Mouse (Mus musculus) midbrain, embryonic 12.5 days (tissue): Measurements from ENCODE around the gene Efna3. TPM values are rescaled to one million over a fixed set of nuclear protein-coding genes. Genes with fewer than 3 reads are reported as not detected.

Experiments used
- ATAC-seq: fragments of 200-750 bp; cut with Nextera tagmentation; 2 replicates; pipeline ENCODE4 v1.8.0; 2017; ENCODE audit warnings: low read depth, moderate TSS enrichment, moderate library complexity; ENCODE audit not compliant: low FRiP score
- H3K27ac ChIP-seq: fragments of 300-500 bp; sonication (generic); replicated peaks from 2 replicates; pipeline ENCODE4 v1.5.1; 2016; ENCODE audit warnings: mild to moderate bottlenecking
- H3K27me3 ChIP-seq: fragments of 300-500 bp; sonication (generic); 2 replicates; pipeline ENCODE4 v1.6.1; 2016; ENCODE audit warnings: mild to moderate bottlenecking
- H3K36me3 ChIP-seq: fragments of 300-500 bp; sonication (generic); 2 replicates; pipeline ENCODE4 v1.6.1; 2016
- H3K4me1 ChIP-seq: fragments of 300-500 bp; sonication (generic); 2 replicates; pipeline ENCODE4 v1.6.1; 2016
- H3K4me2 ChIP-seq: fragments of 300-500 bp; sonication (generic); replicated peaks from 2 replicates; pipeline ENCODE4 v1.6.1; 2016; ENCODE audit warnings: mild to moderate bottlenecking, moderate library complexity
- H3K4me3 ChIP-seq: fragments of 300-500 bp; sonication (generic); 2 replicates; pipeline ENCODE4 v1.5.1; 2016; ENCODE audit warnings: mild to moderate bottlenecking
- H3K9ac ChIP-seq: fragments of 300-500 bp; sonication (generic); replicated peaks from 2 replicates; pipeline ENCODE4 v1.6.1; 2016; ENCODE audit warnings: mild to moderate bottlenecking, moderate library complexity
- H3K9me3 ChIP-seq: fragments of 300-500 bp; sonication (generic); 2 replicates; pipeline ENCODE4 v1.6.1; 2016; ENCODE audit warnings: mild to moderate bottlenecking
- WGBS: fragments of 180-500 bp; shearing (Covaris S2); methylation state at CpG from one replicate; pipeline ENCODE4 v1.1.7; 2016; 5-methylcytosine and 5-hydroxymethylcytosine counted together
- polyA plus RNA-seq: library from polyadenylated mRNA; unstranded; fragments of >200 nt; fragmentation: Nextera tagmentation; extraction: Ambion mirVana; gene quantifications from 2 replicates; pipeline ENCODE4 v1.2.1, GENCODE M21; 2016

Efna3 gene
- polyA plus RNA-seq, 1 experiment from 2014 or later, result 11.1 TPM

DNA sequence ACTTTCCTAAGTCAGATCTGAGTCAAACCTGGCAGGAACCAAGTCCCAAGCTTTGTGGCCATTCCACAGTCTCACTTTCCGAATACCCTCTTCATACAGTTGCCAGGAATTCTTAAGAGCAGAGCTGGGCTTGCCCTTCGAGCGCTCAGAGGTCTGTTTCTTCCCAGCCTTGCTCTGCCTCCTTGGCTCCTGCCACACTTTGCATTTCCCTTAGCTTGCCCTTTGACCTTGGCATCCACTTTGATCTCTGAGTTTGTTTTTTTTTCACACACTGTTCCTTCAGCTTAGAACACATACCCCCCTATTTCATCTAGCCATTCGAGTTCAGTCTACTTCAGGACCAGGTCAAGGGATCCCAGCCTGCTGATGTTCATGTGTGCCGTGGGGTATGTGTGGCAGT, 28.5 kb upstream of the Efna3 start:
- no peak overlapping the region for H3K4me2 ChIP-seq

DNA sequence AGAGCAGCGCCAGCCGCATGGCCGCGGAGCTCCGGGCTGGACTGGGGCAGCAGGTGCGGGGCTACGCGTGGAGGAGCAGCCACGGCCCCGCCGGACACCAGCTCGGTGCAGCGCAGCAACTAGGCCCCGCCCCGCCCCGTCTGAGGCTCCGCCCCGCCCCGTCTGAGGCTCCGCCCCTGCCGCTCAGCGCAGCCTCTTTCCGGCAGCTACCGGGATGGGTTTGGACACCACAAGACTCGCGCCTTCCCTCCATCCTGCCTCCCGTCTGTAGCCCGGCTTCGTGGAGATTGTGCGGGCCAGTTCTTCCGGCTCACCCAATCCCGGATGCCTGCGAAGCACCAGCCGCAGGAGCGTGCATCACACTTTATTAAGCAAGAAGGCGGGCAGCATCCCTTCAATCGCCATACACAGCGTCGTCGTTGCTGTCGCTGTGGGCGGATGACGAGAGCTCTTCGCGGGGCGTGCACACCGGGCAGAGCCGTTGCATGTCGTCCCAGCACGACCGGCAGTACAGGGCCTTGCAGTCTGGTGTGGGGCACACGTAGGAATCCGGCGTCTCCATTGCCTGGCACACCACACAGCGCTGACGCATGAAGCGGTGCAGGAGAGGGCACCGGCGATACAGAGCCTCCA, 27.2 kb upstream of the Efna3 start, which contains the start of gene Adam15:
TSS of gene Adam15 (minus strand) at position 128 of the 633 bp plus-strand sequence.
- Histone ChIP-seq H3K4me3 (peak within 1 kb of the TSS; percentile 60), H3K27me3 (peaks cover 64% of the 10 kb centered on the region), H3K27ac (peak within 1 kb of the TSS; percentile 44), H3K4me1 (peaks cover 20% of the 10 kb centered on the region), H3K9ac (peak within 1 kb of the TSS; percentile 62), H3K36me3 (no peaks in the 10 kb centered on the region), H3K9me3 (no peaks in the 10 kb centered on the region), H3K4me2 (peak within 1 kb of the TSS; percentile 93)
- 1% methylated on average over 57 of the region's 59 CpGs for WGBS
- peak; percentile 89 for ATAC-seq

More for the DNA sequence above, 28.5 kb upstream of the Efna3 start:
- peaks cover 69% of the 10 kb centered on the region for H3K27me3 ChIP-seq
- no peak overlapping the region for H3K9ac ChIP-seq
- no peak overlapping the region for H3K4me3 ChIP-seq
- H3K9me3 ChIP-seq, result no peaks in the 10 kb centered on the region
- no peaks in the 10 kb centered on the region for H3K36me3 ChIP-seq
- WGBS, result 55% methylated on average over 5 of the region's 5 CpGs
- no peak for ATAC-seq
- H3K27ac ChIP-seq, result no peak overlapping the region
- H3K4me1 ChIP-seq, result peaks cover 20% of the 10 kb centered on the region

DNA sequence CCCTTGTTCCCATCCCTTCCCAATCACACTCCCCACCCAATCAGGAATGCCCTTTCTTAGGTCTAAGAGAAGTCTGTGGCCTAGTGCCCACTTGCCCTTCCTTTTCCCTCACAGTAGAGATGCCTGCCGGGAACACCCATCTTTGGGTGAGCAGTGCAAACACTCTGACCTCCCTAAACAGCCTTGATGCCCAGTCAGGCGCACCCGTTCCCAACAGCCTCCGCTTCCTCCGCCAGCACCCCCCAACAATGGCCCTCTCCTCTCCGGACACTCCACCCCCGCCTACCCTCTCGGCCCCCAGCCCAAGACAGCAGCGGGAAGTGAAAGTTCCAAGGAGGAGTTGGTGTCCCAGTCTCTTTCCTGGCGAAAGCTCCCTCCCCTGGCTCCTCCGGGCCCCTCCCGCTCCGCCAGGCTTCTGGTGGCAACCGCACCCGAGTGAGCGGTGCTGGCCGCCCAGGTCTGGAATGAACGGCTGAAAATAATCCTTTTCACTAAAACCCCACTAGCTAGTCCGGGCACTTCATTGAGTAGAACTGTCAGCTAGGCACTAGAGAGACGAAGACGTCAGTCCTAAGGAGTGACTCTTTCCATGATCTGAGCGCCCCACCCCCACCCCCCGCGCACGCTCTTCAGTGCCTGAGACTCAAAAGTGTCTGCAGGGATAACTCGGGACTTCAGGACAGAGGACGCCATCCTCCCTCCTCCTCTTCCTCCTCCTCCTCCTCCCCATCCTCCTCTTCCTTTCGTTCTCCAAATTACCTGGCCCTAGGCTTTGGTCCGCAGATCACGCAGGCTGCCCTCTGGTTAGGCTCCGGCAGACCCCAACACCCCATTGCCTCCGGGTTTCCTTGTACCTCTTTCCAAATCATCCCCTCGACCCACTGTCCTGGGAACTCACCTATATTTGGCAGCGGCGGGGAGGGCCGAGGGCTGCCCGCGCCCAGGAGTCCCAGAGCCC, 26.4 kb upstream of the Efna3 start:
- H3K4me1 ChIP-seq, result peaks cover 20% of the 10 kb centered on the region
- peak overlapping the region; percentile 93 for H3K4me2 ChIP-seq
- WGBS, result under 1% methylated on average over 38 of the region's 38 CpGs
- ATAC-seq, result peak; percentile 28
- peak overlapping the region; percentile 62 for H3K9ac ChIP-seq
- no peaks in the 10 kb centered on the region for H3K36me3 ChIP-seq
- H3K9me3 ChIP-seq, result no peaks in the 10 kb centered on the region
- peaks cover 63% of the 10 kb centered on the region for H3K27me3 ChIP-seq
- peak overlapping the region; percentile 60 for H3K4me3 ChIP-seq
- H3K27ac ChIP-seq, result 0 out of 2 replicates have a peak overlapping the region, but pooled peaks have one; percentile 44

DNA sequence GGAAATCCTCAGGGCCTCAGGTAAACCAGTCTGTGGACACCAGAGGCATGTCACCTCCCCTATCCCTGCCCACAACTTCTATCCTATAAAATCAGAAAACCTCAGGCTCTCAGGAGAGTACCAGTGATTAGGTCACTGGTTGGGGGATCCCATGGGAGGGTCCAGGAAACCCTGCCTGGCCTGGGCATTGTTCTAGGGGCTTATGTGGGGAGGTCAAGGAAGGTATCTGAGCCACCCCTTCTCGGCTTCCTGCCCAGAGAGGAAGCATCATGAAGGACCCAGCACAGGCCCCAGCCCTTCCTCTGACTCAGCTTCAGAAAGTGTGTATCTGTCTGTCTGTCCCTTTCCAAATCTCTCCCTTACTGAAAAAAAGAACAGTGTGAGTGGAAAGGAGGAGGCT, 25.2 kb upstream of the Efna3 start:
- Histone ChIP-seq H3K4me2 (no peak overlapping the region), H3K36me3 (0 out of 2 replicates have a peak, but pooled peaks cover 8% of the 10 kb centered on the region), H3K27me3 (peaks cover 52% of the 10 kb centered on the region), H3K4me1 (peaks cover 20% of the 10 kb centered on the region), H3K9me3 (no peaks in the 10 kb centered on the region), H3K27ac (no peak overlapping the region), H3K4me3 (no peak overlapping the region), H3K9ac (no peak overlapping the region)
- no peak for ATAC-seq
- 20% methylated on average over 1 of the region's 1 CpGs for WGBS

DNA sequence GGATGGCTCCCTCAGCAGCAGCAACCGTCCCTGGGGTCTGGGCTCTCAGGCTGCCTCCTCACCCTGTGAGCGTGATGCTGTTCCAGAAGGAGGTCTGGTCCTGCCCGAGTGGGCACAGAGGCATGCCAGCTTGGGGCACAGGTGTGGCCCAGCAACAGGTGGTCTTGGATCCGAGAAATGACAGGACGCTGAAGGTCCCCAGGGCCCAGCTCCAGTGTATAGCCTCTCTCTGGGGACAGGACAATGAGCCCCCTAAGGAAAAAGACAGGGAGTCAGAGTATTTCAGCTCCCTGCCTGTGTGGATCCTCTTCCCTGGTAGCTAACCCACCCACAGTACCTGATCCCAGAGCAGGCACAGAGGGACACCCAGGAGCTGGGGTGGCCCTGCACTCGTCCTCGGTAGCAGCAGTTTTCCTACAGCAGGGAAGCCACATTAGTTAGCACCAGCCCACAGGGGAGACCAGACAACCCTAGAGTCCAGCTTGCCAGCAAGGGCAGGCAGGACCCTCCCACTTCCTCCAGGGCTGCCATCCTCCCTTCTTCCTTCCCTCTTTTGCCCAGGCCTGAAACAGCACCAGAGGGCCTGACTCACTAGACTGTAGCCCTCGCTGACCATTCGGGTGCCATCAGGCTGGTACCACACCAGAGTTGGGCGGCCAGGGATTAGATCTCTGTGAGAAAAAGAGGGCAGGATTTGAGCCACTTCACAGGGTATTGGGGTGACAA, 24.2 kb upstream of the Efna3 start:
- H3K4me3 ChIP-seq, result no peak overlapping the region
- peaks cover 20% of the 10 kb centered on the region for H3K4me1 ChIP-seq
- no peak overlapping the region for H3K4me2 ChIP-seq
- H3K9ac ChIP-seq, result no peak overlapping the region
- H3K9me3 ChIP-seq, result no peaks in the 10 kb centered on the region
- ATAC-seq, result no peak
- peaks cover 43% of the 10 kb centered on the region for H3K27me3 ChIP-seq
- WGBS, result 86% methylated on average over 10 of the region's 10 CpGs
- H3K27ac ChIP-seq, result no peak overlapping the region
- 0 out of 2 replicates have a peak, but pooled peaks cover 8% of the 10 kb centered on the region for H3K36me3 ChIP-seq

DNA sequence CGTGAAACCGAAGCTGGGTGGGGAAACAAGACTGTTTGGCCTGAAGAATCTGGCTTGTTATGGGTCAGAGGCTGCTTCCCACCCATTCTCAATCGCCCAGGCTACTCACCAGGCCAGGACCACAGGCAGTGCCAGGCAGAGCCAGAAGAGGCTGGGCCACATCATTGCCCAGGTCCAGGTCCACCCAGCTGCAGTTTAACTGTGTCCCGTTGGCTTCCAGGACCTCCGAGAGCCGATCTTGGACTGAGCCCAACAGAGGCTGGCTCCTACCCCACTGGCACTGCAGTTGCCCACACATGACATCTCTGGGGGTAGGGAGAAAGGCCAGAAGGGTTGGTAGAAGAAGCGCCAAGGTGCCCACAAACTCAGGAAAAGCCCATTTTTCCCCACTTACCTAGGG, 20.5 kb upstream of the Efna3 start:
- no peak for ATAC-seq
- Histone ChIP-seq H3K9ac (no peak overlapping the region), H3K9me3 (no peaks in the 10 kb centered on the region), H3K4me1 (peaks cover 24% of the 10 kb centered on the region), H3K27me3 (peaks cover 23% of the 10 kb centered on the region), H3K27ac (no peak overlapping the region), H3K4me2 (no peak overlapping the region), H3K36me3 (0 out of 2 replicates have a peak, but pooled peaks cover 8% of the 10 kb centered on the region), H3K4me3 (no peak overlapping the region)
- 88% methylated on average over 7 of the region's 7 CpGs for WGBS

DNA sequence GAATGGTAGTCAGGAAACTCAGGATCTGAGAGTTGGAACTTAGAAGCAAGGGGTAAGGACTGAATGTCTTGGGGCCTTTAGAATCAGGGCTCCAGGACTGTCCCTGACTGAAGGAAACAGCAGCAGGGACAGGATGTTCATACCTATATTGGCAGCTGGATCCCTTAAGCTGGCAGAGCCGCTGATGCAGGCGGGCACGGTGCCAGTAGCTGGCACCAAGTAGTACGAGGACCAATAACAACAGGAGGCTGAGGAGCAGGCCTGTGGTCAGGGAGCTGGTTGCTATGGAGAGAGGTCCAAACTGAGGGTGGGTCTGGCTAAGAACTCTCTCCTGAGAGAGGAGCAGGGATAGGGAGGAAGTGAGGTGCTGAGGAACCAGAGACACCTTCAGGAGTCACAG, 19.0 kb upstream of the Efna3 start:
- no peaks in the 10 kb centered on the region for H3K9me3 ChIP-seq
- ATAC-seq, result no peak
- H3K4me2 ChIP-seq, result no peak overlapping the region
- WGBS, result 88% methylated on average over 4 of the region's 4 CpGs
- no peak overlapping the region for H3K9ac ChIP-seq
- peaks cover 11% of the 10 kb centered on the region for H3K27me3 ChIP-seq
- H3K36me3 ChIP-seq, result 0 out of 2 replicates have a peak, but pooled peaks cover 8% of the 10 kb centered on the region
- no peak overlapping the region for H3K27ac ChIP-seq
- H3K4me3 ChIP-seq, result no peak overlapping the region
- peaks cover 34% of the 10 kb centered on the region for H3K4me1 ChIP-seq

DNA sequence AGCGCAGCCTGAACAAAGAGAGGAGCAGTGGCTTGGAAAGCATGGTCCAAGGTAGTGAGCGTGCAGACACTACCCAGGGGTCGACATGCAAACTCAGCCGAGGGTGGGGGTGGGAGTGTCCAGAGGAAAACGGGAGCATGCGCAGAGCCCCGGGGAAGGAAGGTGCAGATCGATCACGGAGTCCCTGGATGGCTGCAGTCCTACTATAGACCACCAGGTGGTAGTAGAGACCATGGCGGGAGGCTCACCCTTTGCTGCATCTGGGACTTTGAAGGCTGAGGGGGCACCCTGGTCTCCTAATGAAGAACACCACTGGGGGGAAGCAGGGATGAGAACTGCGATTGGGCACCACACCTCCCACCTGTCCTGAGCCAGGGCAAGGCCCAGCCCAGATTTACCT, 17.7 kb upstream of the Efna3 start:
- peak overlapping the region; percentile 32 for H3K4me3 ChIP-seq
- 2% methylated on average over 11 of the region's 11 CpGs for whole genome bisulfite sequencing
- H3K9me3 ChIP-seq, result no peaks in the 10 kb centered on the region
- H3K4me1 ChIP-seq, result peaks cover 47% of the 10 kb centered on the region
- H3K36me3 ChIP-seq, result 0 out of 2 replicates have a peak, but pooled peaks cover 8% of the 10 kb centered on the region
- peaks cover 13% of the 10 kb centered on the region; the same call in 1 of the 2 replicates for H3K27me3 ChIP-seq
- H3K27ac ChIP-seq, result no peak overlapping the region
- peak overlapping the region; percentile 55 for H3K4me2 ChIP-seq
- H3K9ac ChIP-seq, result peak overlapping the region; percentile 43; the same call in 1 of the 2 replicates
- ATAC-seq, result peak; percentile 14; the same call in 1 of the 2 replicates

DNA sequence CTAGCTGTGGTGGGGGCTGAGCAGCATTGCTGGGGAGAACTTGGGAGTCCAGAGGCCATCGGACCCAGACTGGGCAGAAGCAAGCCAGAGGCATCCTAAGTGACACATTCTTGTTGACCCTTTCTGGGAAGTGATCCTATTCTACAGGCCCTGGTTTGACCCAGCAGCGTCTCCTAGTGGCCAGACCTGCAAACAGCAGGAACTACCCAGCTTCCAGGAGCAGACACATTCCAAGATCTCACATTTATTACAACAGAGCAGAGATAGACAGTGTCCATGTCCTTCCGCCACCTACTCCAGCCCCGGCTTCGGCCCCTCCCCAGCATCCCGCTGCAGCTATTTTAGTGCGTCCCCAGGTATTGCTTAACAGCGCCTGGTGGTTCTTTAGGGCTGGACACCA, 16.7 kb upstream of the Efna3 start:
- no peak overlapping the region for H3K4me3 ChIP-seq
- H3K4me2 ChIP-seq, result peak overlapping the region; percentile 74; the same call in 1 of the 2 replicates
- H3K27ac ChIP-seq, result no peak overlapping the region
- no peaks in the 10 kb centered on the region for H3K9me3 ChIP-seq
- peaks cover 12% of the 10 kb centered on the region; the same call in 1 of the 2 replicates for H3K36me3 ChIP-seq
- WGBS, result 30% methylated on average over 8 of the region's 8 CpGs
- H3K27me3 ChIP-seq, result peaks cover 21% of the 10 kb centered on the region
- no peak; the same call in 1 of the 2 replicates for ATAC-seq
- peaks cover 50% of the 10 kb centered on the region for H3K4me1 ChIP-seq
- no peak overlapping the region for H3K9ac ChIP-seq

DNA sequence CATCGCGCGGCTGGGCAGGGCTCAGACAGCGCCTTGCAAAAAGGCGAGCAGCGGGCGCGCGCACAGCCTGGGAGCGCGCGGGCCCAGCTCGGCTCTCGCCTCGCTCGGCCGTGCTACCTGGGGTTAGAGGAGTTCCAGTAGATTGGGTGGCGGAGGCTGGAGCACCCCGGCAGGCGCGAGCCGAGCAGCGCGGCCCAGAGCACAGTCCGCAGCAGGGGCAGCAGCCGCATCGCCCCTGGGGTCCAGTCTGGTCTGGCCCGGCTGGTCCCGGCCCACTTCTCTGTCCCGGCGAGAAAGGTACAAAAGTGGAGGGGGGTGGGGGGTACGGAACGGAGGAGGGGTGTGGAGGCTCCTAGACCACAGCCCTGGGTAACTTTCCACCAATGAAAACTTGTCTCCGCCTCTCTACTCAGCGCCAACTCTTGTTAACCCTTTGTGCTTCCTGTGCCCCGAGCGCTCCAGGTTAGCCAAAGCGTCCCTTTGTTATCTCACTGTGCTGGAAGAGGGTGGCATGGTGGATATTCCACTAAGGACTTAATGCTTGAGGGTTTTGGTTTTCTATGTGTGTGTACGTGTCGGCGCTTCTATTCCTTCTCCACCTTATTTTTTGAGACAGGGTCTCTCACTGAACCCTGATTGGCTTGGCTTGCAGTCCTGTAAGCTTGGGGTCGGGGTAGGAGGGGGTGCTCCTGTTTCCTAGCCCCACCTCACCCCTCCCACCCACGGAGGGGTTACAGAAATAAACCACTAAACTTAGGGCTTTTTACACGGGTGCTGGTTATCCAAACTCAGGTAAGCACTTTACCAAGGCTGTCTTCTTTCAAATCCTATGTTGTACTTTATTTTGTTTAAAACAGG, 15.2 kb upstream of the Efna3 start, which contains the start of gene Efna4:
TSS of gene Efna4 (minus strand) at position 308 of the 858 bp plus-strand sequence.
- Histone ChIP-seq H3K9ac (peak within 1 kb of the TSS; percentile 83), H3K4me3 (peak within 1 kb of the TSS; percentile 85), H3K27me3 (peaks cover 35% of the 10 kb centered on the region), H3K36me3 (peaks cover 17% of the 10 kb centered on the region), H3K4me1 (peaks cover 54% of the 10 kb centered on the region), H3K9me3 (no peaks in the 10 kb centered on the region), H3K4me2 (peak within 1 kb of the TSS; percentile 74), H3K27ac (peak within 1 kb of the TSS; percentile 84)
- WGBS, result under 1% methylated on average over 44 of the region's 44 CpGs
- peak; percentile 79 for ATAC-seq
